Mouse (Mus musculus) megakaryocyte, embryonic 14.5 days (primary cell): Measurements from ENCODE around the gene Ern1.

Experiments
- FLI1 ChIP-seq: IDR thresholded peaks from 2 replicates; pipeline ENCODE4 v1.6.1; 2012; ENCODE audit warnings: low read length, inconsistent platforms, mixed read lengths
- GATA1 ChIP-seq: IDR thresholded peaks from 3 replicates; pipeline ENCODE4 v1.6.1; 2012; ENCODE audit warnings: mixed read lengths, low read length, inconsistent platforms, borderline replicate concordance

GRCm38 (mm10) chr11:106468509-106468908 is 19.1 kb downstream of the Ern1 start:
- TF ChIP-seq GATA1 (no peak), FLI1 (no peak)
